Mouse (Mus musculus) forebrain, embryonic 10.5 days (tissue): ENCODE measurements around the gene Obscn. TPM values are rescaled to one million over a fixed set of nuclear protein-coding genes. Genes with fewer than 3 reads are reported as not detected.
A peak's percentile ranks its signal among the peaks of the same experiment; 100 is the strongest.

Source experiments
- DNase-seq: peaks from one replicate; pipeline ENCODE4 v3.0.0-alpha.2; 2017; ENCODE audit warnings: low spot score; ENCODE audit errors: extremely low spot score
- H3K27ac ChIP-seq: fragments of 300-500 bp; sonication (generic); 2 replicates; pipeline ENCODE4 v1.5.1; 2016; ENCODE audit warnings: mild to moderate bottlenecking
- H3K27me3 ChIP-seq: fragments of 300-500 bp; sonication (generic); 2 replicates; pipeline ENCODE4 v1.6.1; 2016; ENCODE audit warnings: mild to moderate bottlenecking; ENCODE audit not compliant: poor library complexity, severe bottlenecking
- H3K36me3 ChIP-seq: fragments of 300-500 bp; sonication (generic); replicated peaks from 2 replicates; pipeline ENCODE4 v1.6.1; 2016; ENCODE audit warnings: mild to moderate bottlenecking, moderate library complexity
- H3K4me1 ChIP-seq: fragments of 300-500 bp; sonication (generic); 2 replicates; pipeline ENCODE4 v1.6.1; 2016
- H3K4me3 ChIP-seq: fragments of 300-500 bp; sonication (generic); 2 replicates; pipeline ENCODE4 v1.5.1; 2016; ENCODE audit warnings: mild to moderate bottlenecking, moderate library complexity
- H3K9me3 ChIP-seq: fragments of 300-500 bp; sonication (generic); 2 replicates; pipeline ENCODE4 v1.6.1; 2016; ENCODE audit warnings: mild to moderate bottlenecking, moderate library complexity
- WGBS: fragments of 180-500 bp; shearing (Covaris S2); methylation state at CpG from one replicate; pipeline ENCODE4 v1.1.7; 2016; 5-methylcytosine and 5-hydroxymethylcytosine counted together
- polyA plus RNA-seq: library from polyadenylated mRNA; unstranded; fragments of >200 nt; fragmentation: Nextera tagmentation; extraction: Ambion mirVana; gene quantifications from 2 replicates; pipeline ENCODE4 v1.2.1, GENCODE M21; 2016

Obscn gene
- polyA plus RNA-seq, 1 experiment from 2014 or later: 0.01 TPM

- Histone ChIP-seq H3K36me3 (peaks cover 10% of the 10 kb centered on the region), H3K27me3 (no peaks in the 10 kb centered on the region), H3K27ac (peak overlapping the region; percentile 98), H3K4me1 (peaks cover 22% of the 10 kb centered on the region), H3K9me3 (no peaks in the 10 kb centered on the region), H3K4me3 (peak overlapping the region; percentile 81)
- DNase-seq: no peak
- 65% methylated on average over 9 of the region's 9 CpGs for WGBS
Measured at GRCm38 (mm10) chr11:59162443-59163254, 26.4 kb upstream of the Obscn start.

- H3K9me3 ChIP-seq: no peaks in the 10 kb centered on the region
- H3K4me1 ChIP-seq: peaks cover 22% of the 10 kb centered on the region
- no peak overlapping the region for H3K27ac ChIP-seq
- WGBS: 80% methylated on average over 5 of the region's 5 CpGs
- H3K36me3 ChIP-seq: peaks cover 19% of the 10 kb centered on the region
- H3K27me3 ChIP-seq: no peaks in the 10 kb centered on the region
- H3K4me3 ChIP-seq: no peak overlapping the region
- DNase-seq: no peak
Measured at GRCm38 (mm10) chr11:59161398-59161797, 25.2 kb upstream of the Obscn start.

- no peak for DNase-seq
- H3K27me3 ChIP-seq: no peaks in the 10 kb centered on the region
- no peaks in the 10 kb centered on the region for H3K9me3 ChIP-seq
- H3K4me1 ChIP-seq: peaks cover 22% of the 10 kb centered on the region
- H3K27ac ChIP-seq: no peak overlapping the region
- H3K36me3 ChIP-seq: peaks cover 25% of the 10 kb centered on the region
- 83% methylated on average over 4 of the region's 4 CpGs for WGBS
- H3K4me3 ChIP-seq: no peak overlapping the region
Measured at GRCm38 (mm10) chr11:59159558-59159957, 23.4 kb upstream of the Obscn start.

- Histone ChIP-seq H3K9me3 (no peaks in the 10 kb centered on the region), H3K36me3 (peaks cover 25% of the 10 kb centered on the region), H3K27me3 (no peaks in the 10 kb centered on the region), H3K4me3 (no peak overlapping the region), H3K4me1 (peaks cover 17% of the 10 kb centered on the region), H3K27ac (no peak overlapping the region)
- no peak for DNase-seq
- WGBS: 92% methylated on average over 13 of the region's 13 CpGs
Measured at GRCm38 (mm10) chr11:59159099-59159498, 22.9 kb upstream of the Obscn start.

- H3K9me3 ChIP-seq: no peaks in the 10 kb centered on the region
- H3K4me3 ChIP-seq: no peak overlapping the region
- H3K4me1 ChIP-seq: no peaks in the 10 kb centered on the region
- 94% methylated on average over 5 of the region's 5 CpGs for WGBS
- H3K27ac ChIP-seq: no peak overlapping the region
- peaks cover 25% of the 10 kb centered on the region for H3K36me3 ChIP-seq
- DNase-seq: no peak
- no peaks in the 10 kb centered on the region for H3K27me3 ChIP-seq
Measured at GRCm38 (mm10) chr11:59155900-59156299, 19.7 kb upstream of the Obscn start.

- no peak overlapping the region for H3K4me3 ChIP-seq
- WGBS: 94% methylated on average over 7 of the region's 7 CpGs
- peaks cover 25% of the 10 kb centered on the region for H3K36me3 ChIP-seq
- H3K27me3 ChIP-seq: no peaks in the 10 kb centered on the region
- H3K27ac ChIP-seq: no peak overlapping the region
- H3K4me1 ChIP-seq: no peaks in the 10 kb centered on the region
- DNase-seq: no peak
- no peaks in the 10 kb centered on the region for H3K9me3 ChIP-seq
Measured at GRCm38 (mm10) chr11:59154220-59154619, 18.0 kb upstream of the Obscn start.

GRCm38 (mm10) chr11:59151729-59152128 lies 15.5 kb upstream of the Obscn start:
- Histone ChIP-seq H3K27me3 (no peaks in the 10 kb centered on the region), H3K9me3 (no peaks in the 10 kb centered on the region), H3K4me3 (no peak overlapping the region), H3K27ac (no peak overlapping the region), H3K4me1 (no peaks in the 10 kb centered on the region), H3K36me3 (peaks cover 9% of the 10 kb centered on the region)
- DNase-seq: no peak
- 25% methylated on average over 3 of the region's 3 CpGs for WGBS

- 86% methylated on average over 3 of the region's 3 CpGs for WGBS
- Histone ChIP-seq H3K27ac (no peak overlapping the region), H3K4me1 (no peaks in the 10 kb centered on the region), H3K27me3 (no peaks in the 10 kb centered on the region), H3K36me3 (no peaks in the 10 kb centered on the region), H3K9me3 (no peaks in the 10 kb centered on the region), H3K4me3 (no peak overlapping the region)
- no peak for DNase-seq
Measured at GRCm38 (mm10) chr11:59149302-59149701, 13.1 kb upstream of the Obscn start.

- peaks cover 7% of the 10 kb centered on the region for H3K4me1 ChIP-seq
- H3K27me3 ChIP-seq: peaks cover 14% of the 10 kb centered on the region
- WGBS: 87% methylated on average over 5 of the region's 5 CpGs
- DNase-seq: no peak
- H3K36me3 ChIP-seq: no peaks in the 10 kb centered on the region
- no peak overlapping the region for H3K4me3 ChIP-seq
- H3K9me3 ChIP-seq: no peaks in the 10 kb centered on the region
- H3K27ac ChIP-seq: no peak overlapping the region
Measured at GRCm38 (mm10) chr11:59142962-59143361, 6.8 kb upstream of the Obscn start.

GRCm38 (mm10) chr11:59141772-59142370 lies 5.7 kb upstream of the Obscn start:
- no peaks in the 10 kb centered on the region for H3K36me3 ChIP-seq
- peaks cover 24% of the 10 kb centered on the region for H3K27me3 ChIP-seq
- H3K27ac ChIP-seq: no peak overlapping the region
- peaks cover 7% of the 10 kb centered on the region for H3K4me1 ChIP-seq
- WGBS: 13% methylated on average over 14 of the region's 14 CpGs
- H3K4me3 ChIP-seq: peak overlapping the region; percentile 37
- no peaks in the 10 kb centered on the region for H3K9me3 ChIP-seq
- peak; percentile 42 for DNase-seq

- Histone ChIP-seq H3K27ac (no peak overlapping the region), H3K27me3 (peaks cover 55% of the 10 kb centered on the region), H3K9me3 (no peaks in the 10 kb centered on the region), H3K4me1 (peaks cover 27% of the 10 kb centered on the region), H3K36me3 (no peaks in the 10 kb centered on the region), H3K4me3 (no peak overlapping the region)
- 71% methylated on average over 19 of the region's 19 CpGs for WGBS
- DNase-seq: no peak
Measured at GRCm38 (mm10) chr11:59138537-59139486, 2.6 kb upstream of the Obscn start.

- Histone ChIP-seq H3K4me3 (no peak overlapping the region), H3K27me3 (peaks cover 72% of the 10 kb centered on the region), H3K27ac (no peak overlapping the region), H3K36me3 (no peaks in the 10 kb centered on the region), H3K4me1 (peaks cover 26% of the 10 kb centered on the region), H3K9me3 (no peaks in the 10 kb centered on the region)
- no peak for DNase-seq
- WGBS: 49% methylated on average over 12 of the region's 12 CpGs
Measured at GRCm38 (mm10) chr11:59136994-59137706, 948 bp upstream of the Obscn start.
